In the genomic region with DNA sequence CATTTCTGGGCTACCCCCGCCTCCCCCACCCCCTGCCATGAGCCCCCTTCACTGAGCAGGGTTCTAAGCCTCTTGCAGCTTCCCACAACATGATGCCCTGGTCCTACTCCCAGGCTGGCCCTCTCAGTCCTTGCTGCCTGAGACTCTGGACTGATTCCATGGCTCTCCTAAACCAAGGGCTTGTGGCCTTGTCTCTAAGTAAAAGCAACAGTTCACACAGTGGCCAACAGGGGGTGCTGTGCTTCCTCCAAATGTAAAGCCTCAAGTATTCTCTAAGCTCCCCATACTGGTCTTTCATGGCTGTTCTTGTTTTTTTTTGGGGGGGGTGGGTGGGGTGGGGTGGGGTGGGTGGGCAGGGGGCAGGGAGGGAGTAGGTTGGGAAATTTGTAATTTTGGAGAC, we compare ENCODE assay signal across 8 mouse cellular contexts. TPM values are rescaled to one million over a fixed set of nuclear protein-coding genes. Genes with fewer than 3 reads are reported as not detected.
DNase-seq lines count a peak whose midpoint lies in the region; ATAC-seq lines count a peak whose summit lies in the region.

No protein-coding gene starts in this region.

- H3K9ac ChIP-seq in hindbrain, embryonic 14.5 days = no peak overlapping the region
- no peak overlapping the region for H3K9ac ChIP-seq in hindbrain, embryonic 12.5 days

- intact Hi-C loops in left cerebral cortex, postnatal 14 days (cut with DNase I) = no loop called here

- no peak for ATAC-seq in hindbrain, embryonic 14.5 days (ENCODE audit: low FRiP score)
- no peak for ATAC-seq in hindbrain, embryonic 12.5 days (ENCODE audit: low FRiP score)

- no peaks in the 10 kb centered on the region for H3K27me3 ChIP-seq in hindbrain, embryonic 14.5 days (ENCODE audit: control insufficient read depth, insufficient read depth, low read length)
- H3K27me3 ChIP-seq in hindbrain, embryonic 12.5 days = no peaks in the 10 kb centered on the region
- no peaks in the 10 kb centered on the region for H3K27me3 ChIP-seq in embryonic facial prominence, embryonic 10.5 days (replicated peaks; ENCODE audit: low read depth, poor library complexity, severe bottlenecking)

- WGBS in hindbrain, embryonic 14.5 days = 90% methylated on average over 1 of the region's 1 CpGs
- WGBS in hindbrain, embryonic 12.5 days = 89% methylated on average over 1 of the region's 1 CpGs
- 67% methylated on average over 1 of the region's 1 CpGs for WGBS in embryonic facial prominence, embryonic 10.5 days

- no peaks in the 10 kb centered on the region for H3K9me3 ChIP-seq in hindbrain, embryonic 14.5 days (ENCODE audit: control insufficient read depth, low read length)
- H3K9me3 ChIP-seq in hindbrain, embryonic 12.5 days (replicated peaks) = peaks cover 9% of the 10 kb centered on the region; the same call in 1 of the 2 replicates
- H3K9me3 ChIP-seq in embryonic facial prominence, embryonic 10.5 days = no peaks in the 10 kb centered on the region

- H3K4me3 ChIP-seq in hindbrain, embryonic 14.5 days (replicated peaks; ENCODE audit: low read length) = no peak overlapping the region
- H3K4me3 ChIP-seq in hindbrain, embryonic 12.5 days = no peak overlapping the region
- no peak overlapping the region for H3K4me3 ChIP-seq in embryonic facial prominence, embryonic 10.5 days

- DNase-seq in hindbrain, embryonic 14.5 days (ENCODE audit: low spot score) = peak; percentile 43
- DNase-seq in CD8-positive naive resting alpha-beta T cell, adult 2 months (ENCODE audit: low read depth in 2 of 2, low spot score in 2 of 2) = peak; percentile 58 to 70
- peak; percentile 38 for DNase-seq in adrenal gland, postnatal 25 days
- DNase-seq in embryonic facial prominence, embryonic 10.5 days (ENCODE audit: low spot score) = peak; percentile 61
- peak; percentile 59 to 69 for DNase-seq in left cerebral cortex, postnatal 14 days (ENCODE audit: low spot score in 2 of 2)
- DNase-seq in retina, embryonic 14.5 days (ENCODE audit: low spot score) = peak; percentile 79
- peak; percentile 56 to 61 for DNase-seq in thymus, postnatal 36 days

- H3K4me2 ChIP-seq in hindbrain, embryonic 14.5 days (replicated peaks) = no peak overlapping the region
- no peak overlapping the region for H3K4me2 ChIP-seq in hindbrain, embryonic 12.5 days (replicated peaks)

- H3K27ac ChIP-seq in hindbrain, embryonic 14.5 days = no peak overlapping the region
- H3K27ac ChIP-seq in hindbrain, embryonic 12.5 days = no peak overlapping the region
- no peak overlapping the region for H3K27ac ChIP-seq in embryonic facial prominence, embryonic 10.5 days (replicated peaks)

- H3K36me3 ChIP-seq in hindbrain, embryonic 14.5 days (replicated peaks; ENCODE audit: control insufficient read depth, insufficient read depth) = no peaks in the 10 kb centered on the region
- no peaks in the 10 kb centered on the region for H3K36me3 ChIP-seq in hindbrain, embryonic 12.5 days
- H3K36me3 ChIP-seq in embryonic facial prominence, embryonic 10.5 days (replicated peaks) = no peaks in the 10 kb centered on the region

- peaks cover under 1% of the 10 kb centered on the region; the same call in 1 of the 2 replicates for H3K4me1 ChIP-seq in hindbrain, embryonic 14.5 days (replicated peaks; ENCODE audit: control insufficient read depth, insufficient read depth, low read length)
- H3K4me1 ChIP-seq in hindbrain, embryonic 12.5 days = no peaks in the 10 kb centered on the region
- peaks cover 3% of the 10 kb centered on the region for H3K4me1 ChIP-seq in embryonic facial prominence, embryonic 10.5 days

RNA-seq across cellular contexts. Expression of gene Oas1c, which starts 5.9 kb away (rescaled TPM):
- 0.40 and 0.64 TPM in 2 replicates for polyA plus RNA-seq in hindbrain, embryonic 14.5 days (2014; fragmentation: Nextera tagmentation; extraction: Ambion mirVana)
- polyA plus RNA-seq in hindbrain, embryonic 12.5 days (2016; fragmentation: Nextera tagmentation; extraction: Ambion mirVana) = 0.42 and 0.62 TPM in 2 replicates
- total RNA-seq in adrenal gland, postnatal 25 days (2021) = 1.3 and 1.5 TPM in 2 replicates
- polyA plus RNA-seq in embryonic facial prominence, embryonic 10.5 days (2016; fragmentation: Nextera tagmentation; extraction: Ambion mirVana) = 0.14 and 0.49 TPM in 2 replicates
- under 1 TPM; 0.59 to 0.87 TPM for total RNA-seq in left cerebral cortex, postnatal 14 days (2021)

RNA-seq across cellular contexts. Expression of gene Oas1e, which starts 11.1 kb away (rescaled TPM):
- 0.24 and 0.35 TPM in 2 replicates for polyA plus RNA-seq in hindbrain, embryonic 14.5 days (2014; fragmentation: Nextera tagmentation; extraction: Ambion mirVana)
- 0.26 and 0.36 TPM in 2 replicates for polyA plus RNA-seq in hindbrain, embryonic 12.5 days (2016; fragmentation: Nextera tagmentation; extraction: Ambion mirVana)
- total RNA-seq in adrenal gland, postnatal 25 days (2021) = not detected in 2 replicates
- polyA plus RNA-seq in embryonic facial prominence, embryonic 10.5 days (2016; fragmentation: Nextera tagmentation; extraction: Ambion mirVana) = not detected in 2 replicates
- not detected for total RNA-seq in left cerebral cortex, postnatal 14 days (2021)

RNA-seq across cellular contexts. Expression of gene Oas3, which starts 29.0 kb away (rescaled TPM):
- polyA plus RNA-seq in hindbrain, embryonic 14.5 days (2014; fragmentation: Nextera tagmentation; extraction: Ambion mirVana) = 0.46 and 0.95 TPM in 2 replicates
- 0.22 and 0.23 TPM in 2 replicates for polyA plus RNA-seq in hindbrain, embryonic 12.5 days (2016; fragmentation: Nextera tagmentation; extraction: Ambion mirVana)
- 0.64 TPM in 1 of 2 replicates, not detected in the other for total RNA-seq in adrenal gland, postnatal 25 days (2021)
- 0.06 TPM in 1 of 2 replicates, not detected in the other for polyA plus RNA-seq in embryonic facial prominence, embryonic 10.5 days (2016; fragmentation: Nextera tagmentation; extraction: Ambion mirVana)
- total RNA-seq in left cerebral cortex, postnatal 14 days (2021) = not detected

RNA-seq across cellular contexts. Expression of gene Oas1f, which starts 40.7 kb away (rescaled TPM):
- not detected in 2 replicates for polyA plus RNA-seq in hindbrain, embryonic 14.5 days (2014; fragmentation: Nextera tagmentation; extraction: Ambion mirVana)
- not detected in 2 replicates for polyA plus RNA-seq in hindbrain, embryonic 12.5 days (2016; fragmentation: Nextera tagmentation; extraction: Ambion mirVana)
- total RNA-seq in adrenal gland, postnatal 25 days (2021) = not detected in 2 replicates
- not detected in 2 replicates for polyA plus RNA-seq in embryonic facial prominence, embryonic 10.5 days (2016; fragmentation: Nextera tagmentation; extraction: Ambion mirVana)
- total RNA-seq in left cerebral cortex, postnatal 14 days (2021) = not detected

RNA-seq across cellular contexts. Expression of gene Oas1h, which starts 54.8 kb away (rescaled TPM):
- not detected in 2 replicates for polyA plus RNA-seq in hindbrain, embryonic 14.5 days (2014; fragmentation: Nextera tagmentation; extraction: Ambion mirVana)
- polyA plus RNA-seq in hindbrain, embryonic 12.5 days (2016; fragmentation: Nextera tagmentation; extraction: Ambion mirVana) = not detected in 2 replicates
- not detected in 2 replicates for total RNA-seq in adrenal gland, postnatal 25 days (2021)
- not detected in 2 replicates for polyA plus RNA-seq in embryonic facial prominence, embryonic 10.5 days (2016; fragmentation: Nextera tagmentation; extraction: Ambion mirVana)
- not detected for total RNA-seq in left cerebral cortex, postnatal 14 days (2021)
